Mouse (Mus musculus) olfactory bulb, adult 2 months (tissue): Measurements from ENCODE around the gene Slc2a8. TPM values are rescaled to one million over a fixed set of nuclear protein-coding genes. Genes with fewer than 3 reads are reported as not detected.

Experiments
- H3K27ac ChIP-seq: fragments of 200-500 bp; 2 replicates; pipeline ENCODE4 v1.5.1; 2012; ENCODE audit warnings: low read depth, low read length; ENCODE audit not compliant: insufficient read depth
- H3K4me1 ChIP-seq: fragments of 200-500 bp; 2 replicates; pipeline ENCODE4 v1.6.1; 2012; ENCODE audit warnings: low read length; ENCODE audit not compliant: control insufficient read depth, insufficient read depth
- H3K4me3 ChIP-seq: fragments of 200-500 bp; 2 replicates; pipeline ENCODE4 v1.5.1; 2012; ENCODE audit warnings: mild to moderate bottlenecking, low read depth, low read length, moderate library complexity; ENCODE audit not compliant: insufficient read depth
- CTCF ChIP-seq: fragments of 200-500 bp; IDR thresholded peaks from 2 replicates; pipeline ENCODE4 v1.5.1; 2012; ENCODE audit warnings: low read depth, mild to moderate bottlenecking, low read length, moderate library complexity; ENCODE audit not compliant: insufficient read depth
- POLR2A ChIP-seq: fragments of 200-500 bp; IDR thresholded peaks from 2 replicates; pipeline ENCODE4 v1.6.1; 2012; ENCODE audit warnings: mild to moderate bottlenecking, low read depth, low read length, moderate library complexity; ENCODE audit not compliant: insufficient read depth
- WGBS: fragments of 180-500 bp; shearing (Covaris S2); methylation state at CpG from one replicate; pipeline ENCODE4 v1.1.7; 2018; 5-methylcytosine and 5-hydroxymethylcytosine counted together
- polyA plus RNA-seq: library from polyadenylated mRNA; stranded (reverse); fragments of >200 nt; gene quantifications from 2 replicates; pipeline ENCODE4 v1.2.4, GENCODE M21; 2012; ENCODE audit warnings: low replicate concordance; ENCODE audit not compliant: missing spikeins, insufficient read depth, insufficient read length

The Slc2a8 gene
- polyA plus RNA-seq, 1 experiment: not detected

GRCm38 (mm10) chr2:32965511-32966183 is 16.2 kb downstream of the Slc2a8 start:
- no peak overlapping the region for H3K27ac ChIP-seq
- WGBS: 26% methylated on average over 7 of the region's 7 CpGs
- no peak overlapping the region for H3K4me3 ChIP-seq
- peaks cover 30% of the 10 kb centered on the region for H3K4me1 ChIP-seq
- TF ChIP-seq CTCF (no peak), POLR2A (no peak)

DNA sequence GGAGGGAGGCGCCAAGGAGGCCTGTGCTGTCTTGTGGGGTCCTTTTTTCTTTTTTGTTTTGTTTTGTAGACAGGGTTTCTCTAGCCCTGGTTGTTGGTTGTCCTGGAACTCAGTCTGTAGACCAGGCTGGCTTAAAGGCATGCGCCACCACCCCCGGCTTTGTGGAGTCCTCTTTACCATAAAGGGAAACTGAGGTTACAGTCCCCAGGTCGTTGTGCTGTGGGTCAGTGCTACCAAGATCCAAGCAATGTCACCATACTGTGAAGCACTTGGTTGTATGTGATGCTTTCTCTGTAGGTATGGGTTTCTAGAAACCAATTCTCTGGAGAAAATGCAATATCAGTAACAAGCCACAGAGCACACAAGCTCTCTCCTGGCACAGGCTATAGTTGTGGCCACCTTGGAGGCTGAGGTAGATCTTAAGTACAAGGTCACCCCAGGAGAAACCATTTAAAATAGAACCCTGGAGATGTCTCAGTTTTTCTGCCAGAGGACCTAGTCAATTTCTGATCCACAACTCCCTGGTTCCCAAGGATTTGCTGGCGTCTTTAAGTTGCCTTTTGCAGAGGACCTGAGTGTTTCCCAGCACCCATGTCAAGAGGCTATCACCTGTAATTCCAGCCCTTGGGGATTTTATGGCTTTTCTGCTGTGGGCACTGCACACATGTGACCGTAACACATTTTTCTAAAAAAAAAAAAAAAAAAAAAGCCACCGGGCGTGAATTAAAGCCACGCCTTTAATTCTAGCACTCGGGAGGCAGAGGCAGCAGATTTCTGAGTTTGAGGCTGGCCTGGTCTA is 17.0 kb downstream of the Slc2a8 start:
- H3K4me3 ChIP-seq: no peak overlapping the region
- TF ChIP-seq POLR2A (no peak), CTCF (no peak)
- H3K4me1 ChIP-seq: peaks cover 32% of the 10 kb centered on the region
- H3K27ac ChIP-seq: no peak overlapping the region
- 45% methylated on average over 10 of the region's 10 CpGs for WGBS

DNA sequence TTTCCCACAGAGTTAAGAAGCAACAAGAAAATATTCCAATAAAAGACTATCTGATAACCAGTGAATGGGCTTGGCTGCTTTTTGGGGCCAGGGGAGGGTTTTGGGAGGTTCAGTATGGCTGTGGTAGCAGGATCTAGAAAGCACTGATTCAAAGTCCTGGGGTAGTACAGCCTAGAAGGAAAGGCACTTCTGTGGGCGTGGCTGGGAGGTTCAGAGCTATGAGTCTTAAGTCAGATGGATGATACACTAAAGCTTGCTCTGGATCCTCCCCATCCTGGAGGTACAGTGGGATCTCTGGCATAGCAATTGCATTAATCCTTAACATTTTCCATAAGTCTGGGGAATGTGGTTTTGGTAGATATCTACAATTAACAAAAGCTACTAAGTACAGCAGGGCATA is 17.9 kb downstream of the Slc2a8 start:
- no peak for TF ChIP-seq CTCF
- TF ChIP-seq POLR2A: no peak
- Histone ChIP-seq H3K4me3 (no peak overlapping the region), H3K4me1 (peaks cover 32% of the 10 kb centered on the region), H3K27ac (no peak overlapping the region)
- whole genome bisulfite sequencing: 85% methylated on average over 1 of the region's 1 CpGs

DNA sequence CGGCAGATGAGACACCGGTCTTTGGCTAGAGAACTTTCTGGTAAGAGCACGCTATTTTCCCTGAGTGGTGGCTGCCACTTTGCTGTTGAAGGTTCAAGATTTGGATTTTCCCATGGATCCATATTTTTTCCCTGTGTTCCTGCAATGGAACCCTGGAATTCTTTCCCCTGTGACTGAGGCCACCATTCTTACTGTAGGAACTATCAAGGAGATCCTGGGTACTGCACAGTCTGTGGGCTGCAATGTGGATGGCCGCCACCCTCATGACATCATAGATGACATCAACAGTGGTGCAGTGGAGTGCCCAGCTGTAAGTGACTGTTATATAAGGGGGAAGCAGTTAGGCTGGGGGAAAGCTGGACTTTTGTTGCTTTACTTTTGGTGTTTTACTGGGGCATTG is 18.3 kb downstream of the Slc2a8 start:
- Histone ChIP-seq H3K27ac (no peak overlapping the region), H3K4me3 (no peak overlapping the region), H3K4me1 (peaks cover 32% of the 10 kb centered on the region)
- TF ChIP-seq CTCF: no peak
- no peak for TF ChIP-seq POLR2A
- WGBS: 68% methylated on average over 4 of the region's 4 CpGs

DNA sequence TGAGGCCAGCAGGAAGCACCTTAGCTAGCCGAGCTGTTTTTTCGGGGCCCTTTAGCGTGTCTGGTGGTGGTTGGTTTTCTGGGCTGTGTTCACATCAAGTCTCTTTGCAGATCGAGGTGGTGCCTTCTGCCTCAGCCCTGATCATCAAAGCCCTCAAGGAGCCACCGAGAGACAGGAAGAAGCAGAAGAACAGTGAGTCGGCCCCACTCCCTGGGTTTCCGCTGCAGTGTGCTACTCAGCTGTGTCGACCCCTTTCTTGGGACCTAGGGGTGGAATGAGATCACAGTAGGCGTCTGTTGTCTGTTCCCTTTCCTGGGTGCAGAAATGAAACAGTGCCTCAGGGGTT is 19.0 kb downstream of the Slc2a8 start:
- H3K4me1 ChIP-seq: peaks cover 26% of the 10 kb centered on the region
- H3K4me3 ChIP-seq: peak overlapping the region; percentile 69
- TF ChIP-seq CTCF: no peak
- no peak for TF ChIP-seq POLR2A
- no peak overlapping the region for H3K27ac ChIP-seq
- WGBS: 17% methylated on average over 9 of the region's 9 CpGs

DNA sequence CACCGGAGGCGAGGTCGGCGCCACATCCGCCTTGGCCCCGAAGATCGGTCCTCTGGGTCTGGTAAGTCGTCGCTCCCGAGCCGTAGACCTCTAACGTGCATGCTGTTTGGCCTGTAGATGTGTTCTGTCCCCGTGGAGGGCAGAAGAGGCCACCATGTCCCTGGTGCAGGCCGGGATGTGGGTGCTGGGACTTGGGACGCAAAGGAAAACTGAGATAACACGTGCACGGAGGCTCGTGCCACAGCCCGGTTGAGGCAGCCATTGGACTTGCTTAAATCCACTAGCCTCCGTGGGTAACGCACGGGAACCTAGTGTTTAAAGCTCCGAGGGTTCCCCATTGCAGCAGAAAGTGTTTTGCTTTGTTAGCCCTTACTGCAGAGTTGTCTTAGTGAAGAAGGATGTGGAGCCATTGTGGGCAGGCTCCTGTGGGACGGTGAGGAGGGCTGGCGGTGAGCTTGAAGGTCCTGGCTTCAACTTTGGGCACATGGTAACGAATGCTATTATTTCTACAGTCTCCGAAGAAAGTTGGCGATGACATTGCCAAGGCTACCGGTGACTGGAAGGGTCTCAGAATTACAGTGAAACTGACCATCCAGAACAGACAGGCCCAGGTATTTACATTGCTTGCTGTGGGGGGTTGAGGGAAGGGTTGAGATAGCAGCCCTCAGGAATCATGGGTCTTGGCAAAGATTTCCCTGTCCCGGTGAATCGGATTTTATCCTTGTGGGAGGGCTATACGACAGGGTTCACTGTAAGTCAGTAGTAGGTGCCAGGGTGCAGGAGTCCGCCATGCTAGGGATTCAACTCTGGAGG is 19.6 kb downstream of the Slc2a8 start:
- Histone ChIP-seq H3K4me1 (peaks cover 23% of the 10 kb centered on the region), H3K27ac (peak overlapping the region; percentile 50), H3K4me3 (peak overlapping the region; percentile 69)
- 2% methylated on average over 33 of the region's 33 CpGs for whole genome bisulfite sequencing
- TF ChIP-seq CTCF (no peak), POLR2A (no peak)

DNA sequence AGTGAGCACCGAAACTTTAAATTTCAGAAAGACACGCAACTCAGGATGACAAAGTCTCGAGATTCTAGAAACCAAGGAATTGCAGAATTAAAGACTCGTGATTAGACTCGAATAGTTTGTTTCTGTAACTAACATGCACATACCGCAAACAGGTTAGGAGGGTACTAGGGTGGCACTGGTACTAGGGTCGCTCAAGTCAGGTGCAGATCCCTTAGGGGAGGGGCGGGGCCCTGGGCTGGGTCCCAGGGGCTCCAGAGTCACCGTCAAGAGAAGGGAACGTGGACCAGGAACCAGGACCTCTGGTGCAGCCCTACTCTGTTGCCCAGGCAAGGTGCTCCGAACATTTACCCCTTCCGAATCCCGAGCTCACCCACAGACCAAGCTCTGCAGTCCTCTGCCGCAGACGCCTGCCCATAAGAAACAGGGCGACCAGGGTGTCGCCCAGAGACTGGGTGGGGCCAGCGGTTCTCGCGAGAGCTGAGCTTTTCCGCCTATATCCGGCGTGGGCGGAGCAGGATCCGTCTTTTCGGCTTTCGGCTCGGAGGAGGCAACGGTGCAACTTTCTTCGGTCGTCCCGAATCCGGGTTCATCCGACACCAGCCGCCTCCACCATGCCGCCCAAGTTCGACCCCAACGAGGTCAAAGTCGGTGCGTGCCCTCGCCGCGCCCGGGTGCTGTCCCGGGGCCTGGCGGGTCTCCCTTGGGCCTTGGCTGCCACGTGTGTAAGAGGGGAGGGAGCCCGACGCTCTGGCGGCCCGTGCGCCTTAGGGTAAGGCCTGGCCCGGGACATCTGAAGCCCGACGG is 20.5 kb downstream of the Slc2a8 start, which contains the start of the genes Rpl12 and Lrsam1:
Rpl12 (plus strand) TSS at position 368 of the 804 bp plus-strand sequence.
Lrsam1 (minus strand) TSS at position 423 of the 804 bp plus-strand sequence.
- WGBS: 2% methylated on average over 55 of the region's 55 CpGs
- peak within 1 kb of the TSS; percentile 50 for H3K27ac ChIP-seq
- H3K4me1 ChIP-seq: peaks cover 21% of the 10 kb centered on the region
- no peak for TF ChIP-seq CTCF
- TF ChIP-seq POLR2A: peak; percentile 83; the same call in 1 of the 2 replicates
- H3K4me3 ChIP-seq: peak within 1 kb of the TSS; percentile 69

DNA sequence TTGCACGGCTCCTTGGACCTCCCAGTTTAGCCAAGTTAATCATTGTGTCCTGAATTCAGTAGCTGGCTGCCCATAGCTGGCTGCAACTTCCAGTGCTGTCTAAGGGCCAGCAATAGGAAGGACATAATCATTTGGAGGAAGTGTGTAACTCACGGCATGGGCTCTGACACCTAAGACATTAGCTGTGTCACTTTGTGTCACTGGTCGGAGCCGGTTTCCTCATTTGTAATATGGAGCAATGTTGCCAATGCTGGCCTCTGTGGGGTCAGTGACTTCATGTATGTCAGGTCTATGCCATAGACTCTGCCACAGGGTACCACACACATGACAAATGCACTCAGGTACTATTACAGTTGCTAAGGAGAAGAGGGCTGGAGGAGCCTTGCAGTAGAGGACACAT is 21.6 kb downstream of the Slc2a8 start:
- Histone ChIP-seq H3K4me1 (peaks cover 21% of the 10 kb centered on the region), H3K4me3 (no peak overlapping the region), H3K27ac (no peak overlapping the region)
- TF ChIP-seq POLR2A: no peak
- no peak for TF ChIP-seq CTCF
- WGBS: 88% methylated on average over 4 of the region's 4 CpGs
